Mouse (Mus musculus) forebrain, embryonic 12.5 days (tissue): Measurements from ENCODE around the gene Islr. TPM values are rescaled to one million over a fixed set of nuclear protein-coding genes. Genes with fewer than 3 reads are reported as not detected.
A peak's percentile ranks its signal among the peaks of the same experiment; 100 is the strongest.

Source experiments
- ATAC-seq: fragments of 200-750 bp; cut with Nextera tagmentation; 2 replicates; pipeline ENCODE4 v1.8.0; 2017; ENCODE audit warnings: moderate TSS enrichment; ENCODE audit not compliant: low FRiP score
- H3K27ac ChIP-seq: fragments of 300-500 bp; sonication (generic); 2 replicates; pipeline ENCODE4 v1.5.1; 2016; ENCODE audit warnings: mild to moderate bottlenecking
- H3K27me3 ChIP-seq: fragments of 300-500 bp; sonication (generic); 2 replicates; pipeline ENCODE4 v1.6.1; 2016; ENCODE audit warnings: mild to moderate bottlenecking
- H3K36me3 ChIP-seq: fragments of 300-500 bp; sonication (generic); replicated peaks from 2 replicates; pipeline ENCODE4 v1.6.1; 2016; ENCODE audit warnings: mild to moderate bottlenecking
- H3K4me1 ChIP-seq: fragments of 300-500 bp; sonication (generic); 2 replicates; pipeline ENCODE4 v1.6.1; 2016
- H3K4me2 ChIP-seq: fragments of 300-500 bp; sonication (generic); 2 replicates; pipeline ENCODE4 v1.6.1; 2016; ENCODE audit warnings: mild to moderate bottlenecking, moderate library complexity
- H3K4me3 ChIP-seq: fragments of 300-500 bp; sonication (generic); replicated peaks from 2 replicates; pipeline ENCODE4 v1.5.1; 2016; ENCODE audit warnings: mild to moderate bottlenecking
- H3K9ac ChIP-seq: fragments of 300-500 bp; sonication (generic); 2 replicates; pipeline ENCODE4 v1.6.1; 2016; ENCODE audit warnings: mild to moderate bottlenecking
- H3K9me3 ChIP-seq: fragments of 300-500 bp; sonication (generic); 2 replicates; pipeline ENCODE4 v1.6.1; 2016
- WGBS: fragments of 180-500 bp; shearing (Covaris S2); methylation state at CpG from one replicate; pipeline ENCODE4 v1.1.7; 2016; 5-methylcytosine and 5-hydroxymethylcytosine counted together
- polyA plus RNA-seq: library from polyadenylated mRNA; unstranded; fragments of >200 nt; fragmentation: Nextera tagmentation; extraction: Ambion mirVana; gene quantifications from 2 replicates; pipeline ENCODE4 v1.2.1, GENCODE M21; 2016

Gene Islr
- polyA plus RNA-seq, 1 experiment from 2014 or later = 17.9 TPM

DNA sequence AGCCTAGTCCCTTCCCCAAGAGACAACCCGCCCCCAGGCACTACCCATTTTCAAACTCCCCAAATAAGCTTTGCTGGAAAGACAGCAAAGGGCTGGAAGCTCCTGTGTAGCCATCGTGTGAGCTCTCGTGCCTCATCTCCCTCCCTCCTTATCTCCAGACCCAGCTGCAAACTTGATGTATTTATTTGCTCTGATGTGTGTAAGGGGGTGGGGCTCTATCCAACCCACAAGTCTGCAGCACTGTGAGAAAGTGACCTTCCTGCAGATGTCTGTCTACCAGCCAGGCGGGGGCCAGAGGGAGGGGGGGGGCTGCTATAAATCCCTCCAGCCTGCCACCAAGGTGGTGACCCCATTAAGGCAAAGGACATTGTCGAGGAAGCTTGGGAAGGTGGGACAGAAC, 9.8 kb upstream of the Islr start:
- H3K9me3 ChIP-seq = no peaks in the 10 kb centered on the region
- no peak overlapping the region for H3K9ac ChIP-seq
- H3K27me3 ChIP-seq = 0 out of 2 replicates have a peak, but pooled peaks cover 4% of the 10 kb centered on the region
- no peak overlapping the region for H3K4me2 ChIP-seq
- no peak for ATAC-seq
- H3K27ac ChIP-seq = no peak overlapping the region
- H3K36me3 ChIP-seq = no peaks in the 10 kb centered on the region
- WGBS = 36% methylated on average over 5 of the region's 5 CpGs
- H3K4me3 ChIP-seq = no peak overlapping the region
- H3K4me1 ChIP-seq = peaks cover 24% of the 10 kb centered on the region

DNA sequence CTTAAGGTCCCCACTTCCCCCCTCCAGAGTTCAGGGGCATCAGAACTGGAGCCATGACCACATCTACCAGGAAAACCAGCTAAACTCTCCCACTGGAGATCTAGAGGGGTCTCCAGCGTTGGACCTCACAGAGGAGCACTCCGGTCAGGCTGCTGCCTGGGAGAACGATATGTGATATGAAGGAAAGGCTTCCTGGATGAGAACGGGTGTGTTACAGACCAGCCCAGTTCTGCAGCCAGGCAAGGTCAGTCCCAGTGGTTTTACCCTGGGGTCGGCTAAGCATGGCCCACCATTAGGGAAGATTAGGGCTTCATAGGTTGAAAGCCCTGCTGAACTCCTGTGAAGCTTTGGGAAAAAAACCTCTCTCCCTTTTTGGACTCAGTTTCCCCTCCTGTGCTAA, 9.3 kb upstream of the Islr start:
- WGBS = 70% methylated on average over 5 of the region's 5 CpGs
- peaks cover 24% of the 10 kb centered on the region for H3K4me1 ChIP-seq
- H3K36me3 ChIP-seq = no peaks in the 10 kb centered on the region
- no peak overlapping the region for H3K9ac ChIP-seq
- no peaks in the 10 kb centered on the region for H3K9me3 ChIP-seq
- H3K27me3 ChIP-seq = 0 out of 2 replicates have a peak, but pooled peaks cover 4% of the 10 kb centered on the region
- no peak overlapping the region for H3K27ac ChIP-seq
- no peak overlapping the region for H3K4me2 ChIP-seq
- ATAC-seq = no peak
- H3K4me3 ChIP-seq = no peak overlapping the region

DNA sequence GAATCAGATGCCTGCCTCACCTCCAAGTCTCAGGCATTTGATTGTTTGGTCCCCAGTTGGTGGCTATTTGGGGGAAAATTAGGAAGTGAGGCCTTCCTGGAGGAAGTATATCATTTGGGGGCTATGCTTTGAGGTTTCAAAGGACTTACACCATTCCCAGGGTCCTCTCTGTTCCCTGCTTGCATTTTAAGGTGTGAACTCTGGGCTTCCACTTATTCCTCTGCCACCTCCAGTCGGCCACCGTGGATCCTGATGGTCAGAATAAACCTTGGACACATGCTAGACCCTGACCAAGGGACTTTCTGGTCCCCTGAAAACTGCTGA, 6.2 kb upstream of the Islr start:
- Histone ChIP-seq H3K9me3 (no peaks in the 10 kb centered on the region), H3K4me2 (no peak overlapping the region), H3K27ac (no peak overlapping the region), H3K9ac (no peak overlapping the region), H3K36me3 (no peaks in the 10 kb centered on the region), H3K4me3 (no peak overlapping the region), H3K4me1 (peaks cover 26% of the 10 kb centered on the region), H3K27me3 (0 out of 2 replicates have a peak, but pooled peaks cover 6% of the 10 kb centered on the region)
- 87% methylated on average over 2 of the region's 2 CpGs for WGBS
- no peak for ATAC-seq

- Histone ChIP-seq H3K9me3 (no peaks in the 10 kb centered on the region), H3K27ac (no peak overlapping the region), H3K4me2 (no peak overlapping the region), H3K4me3 (no peak overlapping the region), H3K4me1 (peaks cover 30% of the 10 kb centered on the region), H3K36me3 (no peaks in the 10 kb centered on the region), H3K9ac (no peak overlapping the region), H3K27me3 (0 out of 2 replicates have a peak, but pooled peaks cover 6% of the 10 kb centered on the region)
- ATAC-seq = no peak
- WGBS = 80% methylated on average over 8 of the region's 8 CpGs
Observed at GRCm38 (mm10) chr9:58209462-58210303, 5.6 kb upstream of the Islr start.

GRCm38 (mm10) chr9:58206013-58206412, 1.9 kb upstream of the Islr start:
- Histone ChIP-seq H3K4me1 (peaks cover 49% of the 10 kb centered on the region), H3K9me3 (no peaks in the 10 kb centered on the region), H3K4me3 (no peak overlapping the region), H3K27ac (no peak overlapping the region), H3K4me2 (0 out of 2 replicates have a peak overlapping the region, but pooled peaks have one; percentile 63), H3K9ac (no peak overlapping the region), H3K27me3 (peaks cover 30% of the 10 kb centered on the region), H3K36me3 (no peaks in the 10 kb centered on the region)
- WGBS = 80% methylated on average over 7 of the region's 7 CpGs
- no peak for ATAC-seq

GRCm38 (mm10) chr9:58204448-58205000, 418 bp upstream of the Islr start:
- peak; percentile 66 for ATAC-seq
- Histone ChIP-seq H3K9me3 (no peaks in the 10 kb centered on the region), H3K27me3 (peaks cover 45% of the 10 kb centered on the region), H3K36me3 (no peaks in the 10 kb centered on the region), H3K27ac (peak overlapping the region; percentile 91), H3K4me3 (peak overlapping the region; percentile 43), H3K4me2 (peak overlapping the region; percentile 63), H3K9ac (peak overlapping the region; percentile 69), H3K4me1 (peaks cover 56% of the 10 kb centered on the region)
- 4% methylated on average over 18 of the region's 18 CpGs for WGBS

- 3% methylated on average over 14 of the region's 14 CpGs for WGBS
- Histone ChIP-seq H3K4me3 (peak overlapping the region; percentile 43), H3K27me3 (peaks cover 62% of the 10 kb centered on the region), H3K4me1 (peaks cover 71% of the 10 kb centered on the region), H3K9me3 (no peaks in the 10 kb centered on the region), H3K36me3 (no peaks in the 10 kb centered on the region), H3K27ac (peak overlapping the region; percentile 91), H3K4me2 (peak overlapping the region; percentile 63), H3K9ac (peak overlapping the region; percentile 69)
- no peak for ATAC-seq
Observed at GRCm38 (mm10) chr9:58202676-58203453, 1.2 kb downstream of the Islr start.

DNA sequence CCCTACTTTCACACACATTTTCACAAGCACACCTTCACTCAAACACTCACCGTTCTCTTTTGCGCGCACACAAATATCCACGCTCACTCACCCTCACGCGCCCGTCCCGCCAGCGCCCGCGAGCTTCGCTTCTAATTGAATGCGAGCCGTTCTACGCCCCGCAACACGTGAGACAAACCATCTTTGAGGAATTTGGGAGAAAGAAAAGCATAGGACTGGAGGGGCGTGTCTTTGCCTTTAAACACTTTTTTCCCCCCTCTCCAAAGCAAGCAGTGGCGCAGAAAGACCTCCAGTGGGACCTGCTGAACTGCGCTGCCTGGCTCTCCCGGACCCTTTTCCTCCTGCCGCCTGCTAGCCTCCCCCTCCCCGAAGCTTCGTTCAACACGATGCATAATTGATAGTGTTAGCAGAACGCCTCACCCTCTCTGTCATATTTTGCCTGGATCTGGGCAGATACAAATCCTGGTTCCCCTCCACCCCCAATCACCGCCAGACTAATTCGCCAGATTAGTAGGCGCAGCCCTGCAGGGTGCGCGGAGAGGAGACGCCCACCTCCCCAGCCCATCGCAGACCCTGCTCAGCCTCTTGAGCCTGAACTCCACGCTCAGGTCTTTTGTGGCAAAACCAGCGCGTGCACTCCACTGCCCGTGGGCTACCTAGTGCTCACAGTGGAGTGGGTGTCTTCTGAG, 2.1 kb downstream of the Islr start:
- Histone ChIP-seq H3K4me1 (peaks cover 79% of the 10 kb centered on the region), H3K9ac (peak overlapping the region; percentile 69), H3K27ac (peak overlapping the region; percentile 91), H3K4me2 (peak overlapping the region; percentile 63), H3K9me3 (no peaks in the 10 kb centered on the region), H3K36me3 (no peaks in the 10 kb centered on the region), H3K4me3 (peak overlapping the region; percentile 43), H3K27me3 (peaks cover 71% of the 10 kb centered on the region)
- WGBS = under 1% methylated on average over 37 of the region's 37 CpGs
- peak; percentile 28 for ATAC-seq

DNA sequence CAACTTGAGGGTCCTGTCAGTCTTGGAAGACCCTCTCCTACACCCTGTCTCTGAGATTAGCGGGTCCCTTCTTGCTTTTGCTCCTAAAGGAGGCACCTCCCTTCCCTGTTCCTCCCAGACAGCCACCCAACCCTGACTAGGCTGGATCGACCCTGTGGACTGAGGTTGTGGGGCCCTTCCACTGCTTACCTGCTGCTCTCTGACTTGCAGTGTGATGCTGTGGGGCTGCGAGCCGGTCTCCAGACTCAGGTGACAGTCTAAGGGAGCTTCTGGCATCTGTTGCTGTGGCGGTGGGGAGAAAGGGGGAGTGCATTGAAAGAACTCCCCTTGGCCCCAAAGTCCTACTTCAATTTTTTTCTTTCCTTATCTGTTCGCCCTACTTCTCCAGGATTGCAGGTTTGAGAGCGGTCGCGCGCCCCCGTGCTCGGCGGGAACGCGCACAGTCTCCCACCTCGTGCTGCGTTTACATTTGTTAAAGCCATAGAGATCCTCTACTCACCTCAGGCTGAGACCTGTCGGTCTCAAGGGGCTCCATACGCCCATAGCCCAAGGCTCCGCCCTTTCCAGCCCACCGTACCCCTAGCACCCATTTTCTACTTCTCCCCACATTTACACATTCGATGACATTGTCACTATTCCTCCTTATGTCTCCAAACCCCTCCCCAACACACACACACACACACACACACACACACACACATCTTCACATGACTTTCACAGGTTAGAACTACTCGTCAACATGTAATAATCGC, 2.8 kb downstream of the Islr start:
- Histone ChIP-seq H3K9ac (peak overlapping the region; percentile 69), H3K27ac (peak overlapping the region; percentile 91), H3K4me1 (peaks cover 80% of the 10 kb centered on the region), H3K4me2 (peak overlapping the region; percentile 63), H3K9me3 (no peaks in the 10 kb centered on the region), H3K36me3 (no peaks in the 10 kb centered on the region), H3K4me3 (peak overlapping the region; percentile 43), H3K27me3 (peaks cover 76% of the 10 kb centered on the region)
- 1% methylated on average over 24 of the region's 24 CpGs for WGBS
- no peak for ATAC-seq

GRCm38 (mm10) chr9:58200270-58201090, 3.6 kb downstream of the Islr start:
- Histone ChIP-seq H3K4me3 (peak overlapping the region; percentile 43), H3K27ac (peak overlapping the region; percentile 91), H3K9ac (peak overlapping the region; percentile 69), H3K9me3 (no peaks in the 10 kb centered on the region), H3K4me2 (peak overlapping the region; percentile 63), H3K36me3 (no peaks in the 10 kb centered on the region), H3K4me1 (peaks cover 86% of the 10 kb centered on the region), H3K27me3 (peaks cover 84% of the 10 kb centered on the region)
- ATAC-seq = no peak
- WGBS = 8% methylated on average over 11 of the region's 11 CpGs
